Mouse (Mus musculus): ENCODE measurements around the gene Lrrk1. TPM values are rescaled to one million over a fixed set of nuclear protein-coding genes. Genes with fewer than 3 reads are reported as not detected.

Lrrk1 gene
- polyA plus RNA-seq, 2 experiments = 2.3 to 3.1 TPM

- no peak overlapping the region for H3K4me2 ChIP-seq (ENCODE audit: low read depth)
- no peaks in the 10 kb centered on the region for H3K27me3 ChIP-seq (ENCODE audit: control insufficient read depth, insufficient read depth, low read length)
- ATAC-seq (ENCODE audit: insufficient read depth) = no peak
- no peak overlapping the region for H3K27ac ChIP-seq
- no peak for TF ChIP-seq CTCF (IDR thresholded peaks at IDR 0.05; ENCODE audit: low read depth)
- no peak for TF ChIP-seq EP300 (IDR thresholded peaks at IDR 0.05; ENCODE audit: low read depth)
- H3K4me1 ChIP-seq (replicated peaks; ENCODE audit: control insufficient read depth in 2 of 2, insufficient read depth in 2 of 2, low read length in 1 of 2) = peaks cover 2 to 13% of the 10 kb centered on the region in 2 experiments; a peak in 2 of 4 replicates
- no peaks in the 10 kb centered on the region for H3K36me3 ChIP-seq (replicated peaks; ENCODE audit: control insufficient read depth, insufficient read depth, low read depth)
- H3K9me3 ChIP-seq (ENCODE audit: control insufficient read depth, low read length) = no peaks in the 10 kb centered on the region
- DNase-seq (ENCODE audit: low read depth in 3 of 3, low spot score in 3 of 3) = no peak
- no peak overlapping the region for H3K4me3 ChIP-seq (ENCODE audit: insufficient read depth in 1 of 2, low read depth in 2 of 2, low read length in 2 of 2)
- 68% methylated on average over 1 of the region's 1 CpGs for WGBS (ENCODE audit: insufficient replicate concordance)
- no peak overlapping the region for H3K9ac ChIP-seq (replicated peaks)
These were observed 172.2 kb downstream of the Lrrk1 start for GRCm38 (mm10) chr7:66215911-66216310.

- no peak overlapping the region for H3K27ac ChIP-seq
- no peak overlapping the region for H3K4me2 ChIP-seq (ENCODE audit: low read depth)
- TF ChIP-seq EP300 (IDR thresholded peaks at IDR 0.05; ENCODE audit: low read depth) (no peak), CTCF (IDR thresholded peaks at IDR 0.05; ENCODE audit: low read depth) (no peak)
- H3K9me3 ChIP-seq (ENCODE audit: control insufficient read depth, low read length) = no peaks in the 10 kb centered on the region
- ATAC-seq (ENCODE audit: insufficient read depth) = no peak
- no peak for DNase-seq (ENCODE audit: low read depth in 3 of 3, low spot score in 3 of 3)
- H3K27me3 ChIP-seq (ENCODE audit: control insufficient read depth, insufficient read depth, low read length) = no peaks in the 10 kb centered on the region
- peaks cover 0 to 13% of the 10 kb centered on the region in 2 experiments; a peak in 1 of 4 replicates for H3K4me1 ChIP-seq (replicated peaks; ENCODE audit: control insufficient read depth in 2 of 2, insufficient read depth in 2 of 2, low read length in 1 of 2)
- WGBS (ENCODE audit: insufficient replicate concordance) = 56% methylated on average over 6 of the region's 6 CpGs
- H3K36me3 ChIP-seq (replicated peaks; ENCODE audit: control insufficient read depth, insufficient read depth, low read depth) = no peaks in the 10 kb centered on the region
- H3K4me3 ChIP-seq (ENCODE audit: insufficient read depth in 1 of 2, low read depth in 2 of 2, low read length in 2 of 2) = no peak overlapping the region
- no peak overlapping the region for H3K9ac ChIP-seq (replicated peaks)
These were observed 173.7 kb downstream of the Lrrk1 start for GRCm38 (mm10) chr7:66214477-66214876.

- Histone ChIP-seq H3K27me3 (ENCODE audit: control insufficient read depth, insufficient read depth, low read length) (no peaks in the 10 kb centered on the region), H3K9me3 (ENCODE audit: control insufficient read depth, low read length) (no peaks in the 10 kb centered on the region; the same call in 1 of the 2 replicates), H3K4me1 (replicated peaks; ENCODE audit: control insufficient read depth in 2 of 2, insufficient read depth in 2 of 2, low read length in 1 of 2) (peaks cover 0 to 9% of the 10 kb centered on the region in 2 experiments; a peak in 1 of 4 replicates), H3K36me3 (replicated peaks; ENCODE audit: control insufficient read depth, insufficient read depth, low read depth) (no peaks in the 10 kb centered on the region), H3K4me2 (ENCODE audit: low read depth) (no peak overlapping the region), H3K4me3 (ENCODE audit: insufficient read depth in 1 of 2, low read depth in 2 of 2, low read length in 2 of 2) (no peak overlapping the region), H3K27ac (no peak overlapping the region), H3K9ac (replicated peaks) (no peak overlapping the region)
- DNase-seq (ENCODE audit: low read depth in 3 of 3, low spot score in 3 of 3) = no peak
- no peak for TF ChIP-seq EP300 (IDR thresholded peaks at IDR 0.05; ENCODE audit: low read depth)
- TF ChIP-seq CTCF (IDR thresholded peaks at IDR 0.05; ENCODE audit: low read depth) = no peak
- 76% methylated on average over 1 of the region's 1 CpGs for WGBS (ENCODE audit: insufficient replicate concordance)
- no peak for ATAC-seq (ENCODE audit: insufficient read depth)
These were observed 175.3 kb downstream of the Lrrk1 start for GRCm38 (mm10) chr7:66212887-66213286.

GRCm38 (mm10) chr7:66209920-66210319 lies 178.2 kb downstream of the Lrrk1 start:
- 0 out of 4 replicates have a peak, but pooled peaks cover 0 to 2% of the 10 kb centered on the region in 2 experiments for H3K4me1 ChIP-seq (replicated peaks; ENCODE audit: control insufficient read depth in 2 of 2, insufficient read depth in 2 of 2, low read length in 1 of 2)
- DNase-seq (ENCODE audit: low read depth in 3 of 3, low spot score in 3 of 3) (no peak), ATAC-seq (ENCODE audit: insufficient read depth) (no peak)
- WGBS (ENCODE audit: insufficient replicate concordance) = 19% methylated on average over 2 of the region's 2 CpGs
- no peak overlapping the region for H3K4me2 ChIP-seq (ENCODE audit: low read depth)
- no peak overlapping the region for H3K4me3 ChIP-seq (ENCODE audit: insufficient read depth in 1 of 2, low read depth in 2 of 2, low read length in 2 of 2)
- TF ChIP-seq CTCF (IDR thresholded peaks at IDR 0.05; ENCODE audit: low read depth) = no peak
- no peak for TF ChIP-seq EP300 (IDR thresholded peaks at IDR 0.05; ENCODE audit: low read depth)
- no peaks in the 10 kb centered on the region; the same call in 1 of the 2 replicates for H3K9me3 ChIP-seq (ENCODE audit: control insufficient read depth, low read length)
- H3K9ac ChIP-seq (replicated peaks) = no peak overlapping the region
- H3K27ac ChIP-seq = no peak overlapping the region
- no peaks in the 10 kb centered on the region for H3K36me3 ChIP-seq (replicated peaks; ENCODE audit: control insufficient read depth, insufficient read depth, low read depth)
- no peaks in the 10 kb centered on the region for H3K27me3 ChIP-seq (ENCODE audit: control insufficient read depth, insufficient read depth, low read length)

GRCm38 (mm10) chr7:66201657-66202056 lies 186.5 kb downstream of the Lrrk1 start:
- Histone ChIP-seq H3K36me3 (replicated peaks; ENCODE audit: control insufficient read depth, insufficient read depth, low read depth) (no peaks in the 10 kb centered on the region), H3K9me3 (ENCODE audit: control insufficient read depth, low read length) (no peaks in the 10 kb centered on the region), H3K27ac (no peak overlapping the region), H3K4me2 (ENCODE audit: low read depth) (no peak overlapping the region), H3K4me1 (replicated peaks; ENCODE audit: control insufficient read depth in 2 of 2, insufficient read depth in 2 of 2, low read length in 1 of 2) (peaks cover 42 to 50% of the 10 kb centered on the region in 2 experiments), H3K9ac (replicated peaks) (no peak overlapping the region), H3K4me3 (ENCODE audit: insufficient read depth in 1 of 2, low read depth in 2 of 2, low read length in 2 of 2) (no peak overlapping the region), H3K27me3 (ENCODE audit: control insufficient read depth, insufficient read depth, low read length) (no peaks in the 10 kb centered on the region)
- TF ChIP-seq CTCF (IDR thresholded peaks at IDR 0.05; ENCODE audit: low read depth) (no peak), EP300 (IDR thresholded peaks at IDR 0.05; ENCODE audit: low read depth) (no peak)
- DNase-seq (ENCODE audit: low read depth in 3 of 3, low spot score in 3 of 3) (no peak), ATAC-seq (ENCODE audit: insufficient read depth) (no peak)
- 86% methylated on average over 2 of the region's 2 CpGs for WGBS (ENCODE audit: insufficient replicate concordance)

Measured in liver, embryonic 14.5 days (tissue).